Mouse (Mus musculus): ENCODE data around the gene Slc25a18. TPM values are rescaled to one million over a fixed set of nuclear protein-coding genes. Genes with fewer than 3 reads are reported as not detected.

Gene Slc25a18
- total RNA-seq (2021) (under 1 TPM; 0.14 to 0.21 TPM), polyA plus RNA-seq (2012; rRNA removed) (0.62 and 1.3 TPM in 2 replicates)
- long read RNA-seq = 0 reads

DNA sequence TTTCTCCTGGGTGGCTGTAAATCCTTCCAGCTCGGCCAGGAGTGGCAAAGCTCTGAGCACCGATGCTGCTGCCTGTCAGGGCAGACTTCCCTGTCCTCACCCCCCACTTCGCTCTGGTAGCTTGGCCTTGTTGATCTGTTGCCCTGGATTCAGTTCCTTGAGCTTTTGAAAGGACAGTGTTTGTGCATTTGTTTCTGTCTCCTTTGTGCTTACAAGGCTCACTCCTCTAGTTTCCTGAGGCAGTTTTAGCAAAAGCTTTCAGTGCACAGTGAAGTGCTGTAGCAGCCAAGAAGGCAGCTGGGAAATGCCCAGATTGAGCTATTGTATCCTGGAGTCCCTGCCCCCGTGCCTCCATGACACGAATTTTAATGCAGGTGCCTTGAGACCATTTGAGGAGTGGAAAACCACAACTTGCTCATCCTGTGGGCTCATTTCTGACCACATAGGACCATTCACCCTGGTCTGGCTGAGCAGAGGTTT lies at the start of gene Slc25a18:
Gene Slc25a18 (plus strand): TSS at position 430 of the 480 bp plus-strand sequence.
- DNase-seq = no peak

DNA sequence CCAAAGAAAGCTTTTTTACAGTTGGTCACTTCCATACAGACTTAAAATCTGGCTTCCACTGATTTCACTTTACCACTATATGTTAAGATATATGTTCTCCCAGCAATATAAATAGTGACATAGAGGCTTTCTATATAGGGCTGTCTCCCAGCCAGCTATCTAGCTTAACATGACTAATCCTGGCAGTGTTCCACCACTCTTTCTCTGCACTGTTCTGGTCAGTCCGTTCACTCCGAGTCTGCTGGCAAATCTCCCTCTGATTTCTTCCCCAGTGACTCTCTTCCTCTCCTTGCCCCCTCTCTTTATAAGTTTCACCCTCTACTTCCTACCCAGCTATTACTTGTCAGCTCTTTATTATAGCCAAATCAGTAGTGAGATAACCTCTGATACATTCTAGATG lies 47.4 kb upstream of the Slc25a18 start:
- DNase-seq = peak; percentile 58

DNA sequence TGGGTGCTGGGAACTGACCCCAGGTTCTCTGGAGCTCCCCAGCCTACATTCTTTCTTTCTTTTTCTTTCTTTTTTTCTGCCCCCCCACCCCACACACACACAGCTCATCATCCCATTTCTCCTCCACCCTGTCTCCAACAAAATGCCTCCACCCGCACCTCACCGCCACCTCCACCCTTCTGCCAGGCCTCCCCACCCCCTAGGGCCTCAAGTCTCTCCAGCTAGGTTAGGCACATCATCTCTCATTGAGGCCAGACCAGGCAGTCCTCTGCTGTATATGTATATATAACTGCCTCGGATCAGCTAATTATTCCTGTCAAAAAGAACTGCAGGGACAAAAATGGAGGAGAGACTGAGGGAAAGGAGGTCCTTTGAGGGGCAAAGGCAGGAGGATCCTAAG lies 37.4 kb upstream of the Slc25a18 start:
- no peak for DNase-seq

DNA sequence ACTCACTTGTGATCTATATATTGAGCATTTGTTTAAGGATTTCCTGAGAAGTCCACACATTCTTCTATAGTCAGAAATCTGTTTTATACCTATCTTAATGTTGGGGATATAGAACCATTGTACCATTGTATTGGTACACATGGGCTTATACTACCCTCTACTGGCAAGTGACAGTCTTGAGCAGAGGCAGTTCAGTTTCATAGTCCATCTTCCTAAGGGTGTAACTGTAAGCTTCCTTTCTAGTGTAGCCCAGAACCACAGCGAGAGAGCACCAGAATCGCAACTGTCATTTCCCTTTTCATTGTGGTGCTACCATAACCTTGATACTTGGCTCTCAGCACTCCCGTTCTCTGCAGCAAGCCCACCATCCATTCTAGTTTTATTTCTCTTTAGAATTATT lies 36.8 kb upstream of the Slc25a18 start:
- peak; percentile 31 for DNase-seq

DNA sequence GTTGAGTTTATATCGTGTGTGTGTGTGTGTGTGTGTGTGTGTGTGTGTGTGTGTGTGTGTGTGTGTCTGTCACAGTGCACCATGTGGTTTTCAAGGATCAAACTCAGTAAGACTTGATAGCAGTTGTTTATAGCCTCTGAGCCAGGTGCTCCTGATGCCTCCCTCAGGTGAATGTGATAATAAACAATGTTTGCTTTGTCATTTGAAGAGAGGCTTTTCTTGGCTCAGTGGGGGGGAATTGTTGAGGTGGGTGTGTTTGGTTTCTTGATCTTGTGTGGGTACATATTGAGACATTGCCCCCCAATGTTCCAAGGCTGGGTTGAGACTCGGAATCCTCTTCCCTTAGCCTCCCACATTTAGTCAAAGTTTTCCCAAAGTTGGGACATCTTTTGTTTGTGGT lies 30.2 kb upstream of the Slc25a18 start:
- no peak for DNase-seq

DNA sequence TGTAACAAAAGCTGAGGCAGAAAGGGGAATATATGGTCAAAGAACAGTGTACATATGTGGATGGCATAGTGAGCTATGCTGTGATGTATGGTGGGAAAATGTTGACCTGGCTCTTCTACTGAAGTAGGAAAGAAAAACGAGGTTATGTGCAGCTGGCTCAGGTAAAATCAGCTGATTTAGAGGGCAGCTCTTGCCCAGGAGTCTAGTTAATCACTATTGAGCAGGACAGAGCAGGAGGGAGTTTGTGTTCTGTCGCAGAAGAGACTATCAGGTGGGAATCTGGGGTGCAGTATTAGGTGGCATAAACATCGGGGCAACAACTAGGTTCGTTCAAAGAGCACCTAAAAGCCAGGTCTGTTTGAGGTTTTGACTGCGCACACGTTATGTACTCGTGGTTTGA lies 29.1 kb upstream of the Slc25a18 start:
- DNase-seq = no peak

DNA sequence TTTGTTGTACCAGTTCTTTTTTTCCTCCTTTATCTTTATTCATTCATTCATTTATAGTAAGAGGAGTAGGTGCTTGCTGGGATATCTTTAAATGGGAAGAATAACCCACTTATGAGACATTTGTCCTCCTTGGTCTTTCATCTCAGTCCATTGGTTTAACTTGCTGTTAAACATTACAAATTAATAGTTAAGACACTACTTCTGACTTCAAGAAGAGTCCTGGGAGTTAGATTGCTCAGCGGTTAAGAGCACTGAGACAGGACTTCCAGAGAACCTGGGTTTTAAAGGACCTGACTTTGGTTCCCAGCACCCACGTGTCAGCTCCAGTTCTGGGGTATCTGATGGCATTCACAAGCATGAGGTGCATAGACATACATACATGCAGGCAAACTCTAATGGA lies 27.0 kb upstream of the Slc25a18 start:
- no peak for DNase-seq

DNA sequence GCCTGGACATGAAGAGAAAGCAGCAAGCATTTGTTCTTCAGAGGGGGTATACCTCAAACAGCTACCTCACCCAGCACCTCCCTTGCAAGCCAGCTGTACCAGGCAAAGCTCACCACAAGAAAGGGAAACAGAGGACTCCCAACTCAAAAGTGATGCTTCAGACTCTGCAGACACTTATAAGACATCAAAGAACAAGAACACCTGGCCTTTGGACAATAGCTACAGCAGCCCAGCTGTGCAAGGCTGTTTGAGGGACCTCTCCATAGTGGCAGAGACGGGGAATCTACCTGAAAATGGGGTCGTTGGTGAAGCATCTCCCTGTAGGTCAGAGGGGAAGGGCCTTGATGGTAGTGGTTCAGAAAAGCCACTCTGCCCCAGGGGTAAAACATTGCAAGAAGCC lies 12.2 kb upstream of the Slc25a18 start:
- no peak for DNase-seq

DNA sequence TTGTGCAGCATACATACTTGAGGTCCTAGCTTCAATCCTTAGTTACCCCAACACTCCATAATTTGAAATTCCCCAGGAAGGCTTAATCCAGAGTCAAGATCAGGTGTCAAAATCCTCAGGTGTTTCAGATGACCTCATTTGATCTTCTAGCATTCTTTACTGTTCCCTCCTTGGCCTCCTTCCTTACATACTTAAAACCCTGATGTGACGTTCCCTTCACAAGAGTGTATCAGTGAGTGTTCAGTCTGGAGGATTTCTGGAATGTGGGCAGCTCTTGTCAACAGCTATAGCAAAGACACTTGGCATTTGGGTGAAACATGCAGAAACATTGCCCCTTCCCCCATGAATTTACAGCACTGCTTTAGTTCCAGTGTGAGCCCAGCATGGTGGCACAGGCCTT lies 3.4 kb upstream of the Slc25a18 start:
- no peak for DNase-seq

DNA sequence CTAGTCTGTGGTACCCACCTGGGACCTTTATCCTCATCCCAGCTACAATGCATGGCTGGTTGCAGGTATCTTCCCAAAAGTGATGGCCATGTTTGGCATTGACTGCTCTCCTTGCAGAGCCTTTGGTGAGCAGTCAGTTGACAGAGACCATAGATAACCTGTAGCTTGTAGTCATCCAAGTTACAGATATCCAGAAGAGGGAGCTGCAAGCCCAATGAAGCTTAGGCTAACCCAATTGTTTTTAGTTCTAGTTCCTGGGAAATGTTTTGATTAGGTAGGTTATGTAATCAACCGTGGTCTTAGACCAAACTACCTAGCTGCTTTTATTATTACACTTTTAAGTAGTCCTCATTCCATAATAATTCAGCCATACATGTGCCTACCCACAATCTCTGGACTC lies 2.0 kb upstream of the Slc25a18 start:
- no peak for DNase-seq

DNA sequence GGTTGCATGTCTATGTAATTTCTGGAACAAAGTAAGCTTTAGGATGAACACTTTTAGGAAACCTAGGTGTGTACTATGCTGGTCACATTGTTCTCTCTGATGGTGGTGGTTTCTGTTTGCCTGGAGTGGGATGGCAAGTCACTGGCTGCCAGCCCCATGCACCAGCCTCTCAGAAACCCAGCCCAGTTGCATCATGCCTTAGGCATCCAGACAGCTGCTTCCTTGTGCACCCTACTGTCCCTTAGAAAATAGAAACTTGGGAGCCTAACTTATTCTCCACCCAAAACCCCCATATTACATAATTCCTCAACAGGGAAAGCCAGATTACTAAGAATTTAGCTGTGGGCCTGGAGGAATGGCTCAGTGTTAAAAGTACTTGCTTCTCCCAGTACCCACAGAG lies 1.4 kb upstream of the Slc25a18 start:
- no peak for DNase-seq

DNA sequence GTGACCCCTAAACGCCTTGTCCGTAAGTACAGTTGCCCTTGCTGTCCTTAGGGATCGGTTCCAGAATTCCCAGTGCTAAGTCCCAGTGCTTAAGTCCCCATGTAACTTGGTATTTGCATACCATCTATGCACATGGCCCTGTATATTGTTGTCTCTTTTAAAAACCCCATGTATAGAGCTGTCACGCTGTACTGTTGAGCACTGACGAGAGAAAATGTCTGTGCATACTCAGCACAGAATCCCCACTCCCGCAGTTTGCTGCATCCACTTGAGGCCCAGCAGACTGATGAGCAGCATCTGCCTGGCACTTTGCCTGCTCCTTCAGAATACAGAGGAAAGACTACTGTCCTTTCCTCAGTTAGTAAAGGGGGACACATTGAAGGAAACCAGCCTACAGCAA lies 385 bp downstream of the Slc25a18 start:
- DNase-seq = no peak

DNA sequence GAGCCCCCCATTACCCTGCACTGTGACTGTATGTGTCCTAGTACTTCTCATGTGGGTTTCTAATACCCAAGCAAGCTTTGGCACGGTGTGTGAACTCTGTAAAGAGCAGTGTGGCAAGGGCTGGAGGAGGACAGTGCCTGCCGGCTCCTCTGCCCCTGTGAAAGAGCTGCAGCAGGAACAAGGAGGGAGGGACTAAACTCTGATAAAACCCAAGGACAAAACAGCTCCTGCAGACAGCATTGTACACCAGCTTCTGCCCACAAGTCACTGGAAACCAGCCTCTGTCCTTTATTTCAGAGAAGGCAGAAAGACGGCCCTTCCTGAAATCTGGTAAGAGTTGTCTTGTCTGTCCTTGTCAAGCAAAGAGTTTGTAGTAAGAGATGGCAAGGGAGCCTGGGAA lies 2.9 kb downstream of the Slc25a18 start:
- DNase-seq = peak; percentile 27

DNA sequence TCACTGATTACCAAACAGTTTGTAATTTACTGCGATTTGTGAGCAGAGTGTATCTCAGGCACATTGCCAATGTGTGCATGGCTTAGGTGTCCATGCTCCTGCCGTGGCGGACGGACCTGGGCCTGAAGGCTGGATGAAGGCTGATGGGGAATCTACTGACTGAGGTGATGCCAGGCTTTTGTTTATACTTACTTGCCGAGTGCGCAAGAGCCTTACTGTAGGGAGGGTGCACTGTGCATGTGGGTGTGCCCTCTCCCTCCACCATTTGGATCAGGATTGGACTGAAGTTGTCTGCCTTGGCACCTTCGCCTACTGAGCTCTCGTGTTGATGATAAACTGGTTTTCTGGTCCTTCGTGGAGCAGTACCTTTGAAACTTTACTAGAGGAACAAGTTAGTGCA lies 4.2 kb downstream of the Slc25a18 start:
- DNase-seq = no peak

DNA sequence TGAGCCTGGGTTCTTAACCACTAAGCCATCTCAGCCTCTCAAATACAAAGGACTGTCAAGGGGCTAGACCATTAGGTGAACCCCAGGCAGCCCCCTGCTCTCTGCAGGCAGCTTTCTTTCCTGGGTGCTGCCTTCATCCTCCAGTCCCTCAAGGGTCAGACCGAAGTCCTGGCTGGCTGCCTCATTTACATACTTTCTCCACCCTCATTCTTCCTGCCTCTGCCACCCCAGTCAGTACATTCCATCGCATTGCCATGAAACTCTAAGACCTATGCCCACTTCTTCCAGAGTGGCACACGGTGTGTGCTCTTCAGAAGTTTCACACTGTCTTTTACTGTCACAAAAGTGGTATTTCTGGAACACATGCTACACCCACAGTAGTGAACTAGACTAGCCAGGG lies 4.8 kb downstream of the Slc25a18 start:
- no peak for DNase-seq

DNA sequence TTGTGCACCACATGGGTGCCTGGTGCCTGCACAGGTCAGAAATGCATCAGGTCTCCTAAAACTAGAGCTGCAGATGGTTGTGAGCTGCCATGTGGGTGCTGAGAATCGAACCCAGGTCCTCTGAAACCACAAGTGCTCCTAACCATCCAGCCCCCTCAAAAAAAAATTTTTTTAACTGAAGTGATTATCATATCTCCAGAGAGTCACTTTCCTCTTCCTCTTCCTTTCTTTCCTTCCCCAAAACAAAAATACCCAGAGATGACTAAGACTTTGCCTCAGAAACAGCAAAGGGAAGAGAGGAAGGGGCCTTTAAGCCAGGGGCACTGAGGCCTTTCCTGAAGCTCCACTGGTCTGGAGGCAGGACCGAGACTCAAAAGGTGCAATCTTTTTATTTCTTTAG lies 9.6 kb downstream of the Slc25a18 start:
- DNase-seq = no peak

DNA sequence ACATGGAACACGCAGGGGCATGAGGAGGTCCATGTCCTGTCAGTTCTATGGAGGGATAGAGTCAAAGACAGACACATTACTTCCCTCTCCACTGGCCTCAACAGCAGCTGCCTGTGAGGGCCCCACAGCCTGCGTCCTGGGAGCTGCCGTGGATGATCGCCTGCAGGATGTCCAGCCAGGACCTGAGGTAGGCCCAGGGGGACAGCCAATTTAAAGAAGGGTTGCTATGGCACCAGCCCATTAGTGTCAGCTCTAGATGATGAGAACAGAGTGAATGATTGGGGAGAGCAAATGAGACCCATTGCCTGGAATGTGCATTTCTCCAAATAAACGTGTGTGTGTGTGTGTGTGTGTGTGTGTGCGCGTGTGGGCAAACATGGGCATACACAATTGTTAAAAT lies 11.0 kb downstream of the Slc25a18 start:
- no peak for DNase-seq

DNA sequence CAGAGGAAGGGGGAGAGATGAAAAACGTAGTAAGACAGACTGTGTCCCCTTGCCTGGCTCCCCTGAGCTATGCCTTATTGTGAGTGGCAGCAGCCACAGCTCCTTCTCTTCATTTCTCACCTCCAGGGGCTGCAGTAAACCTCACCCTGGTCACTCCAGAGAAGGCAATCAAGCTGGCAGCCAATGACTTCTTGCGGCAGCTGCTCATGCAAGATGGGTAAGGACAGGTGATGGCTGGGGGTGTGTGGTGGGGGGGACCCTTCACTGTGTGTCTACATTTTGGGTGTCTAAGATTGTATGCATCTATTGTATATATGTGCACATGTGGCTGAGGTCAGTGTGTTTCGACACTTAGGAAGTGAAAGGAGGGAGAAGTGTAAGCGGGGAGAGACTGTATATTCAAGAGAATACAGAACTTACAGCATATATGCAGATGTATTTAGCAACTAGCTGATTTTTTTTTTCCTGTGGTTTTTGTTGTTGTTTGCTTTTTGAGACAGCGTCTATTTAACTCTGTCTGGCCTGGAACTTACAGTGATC lies 14.8 kb downstream of the Slc25a18 start:
- no peak for DNase-seq

DNA sequence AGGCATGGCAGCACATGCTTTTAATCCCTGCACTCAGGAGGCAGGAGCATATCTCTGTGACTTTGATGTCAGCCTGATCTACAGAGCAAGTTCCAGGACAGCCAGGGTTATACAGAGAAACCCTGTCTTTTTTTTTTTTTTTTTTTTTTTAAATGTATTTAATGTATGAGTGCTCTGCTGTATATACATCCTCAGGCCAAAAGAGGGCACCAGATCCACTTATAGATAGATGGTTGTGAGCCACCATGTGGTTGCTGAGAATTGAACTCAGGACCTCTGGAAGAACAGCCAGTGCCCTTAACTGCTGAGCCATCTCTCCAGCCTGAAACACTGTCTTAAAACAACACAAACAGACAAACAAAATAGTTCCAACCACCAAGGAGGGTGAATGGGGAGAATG lies 15.5 kb downstream of the Slc25a18 start:
- no peak for DNase-seq

DNA sequence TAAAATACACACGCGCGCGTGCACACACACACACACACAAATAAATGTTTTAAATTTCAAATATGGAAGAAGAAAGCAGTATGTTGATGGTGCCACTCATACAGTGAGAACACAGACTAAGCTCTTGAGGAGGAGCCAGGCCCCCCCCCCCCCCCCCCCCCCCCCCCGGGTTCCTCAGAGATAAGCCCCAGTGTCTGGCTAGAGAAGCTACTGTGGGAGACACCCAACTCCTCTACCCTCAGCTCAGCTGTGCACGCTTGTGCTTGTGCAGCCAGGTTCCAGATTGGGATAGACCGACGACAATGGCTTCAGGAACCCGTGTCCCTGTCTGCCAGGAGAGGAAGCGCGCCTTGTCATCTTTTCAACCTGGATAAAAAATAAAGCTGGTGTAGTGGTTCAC lies 16.8 kb downstream of the Slc25a18 start:
- DNase-seq = no peak

DNA sequence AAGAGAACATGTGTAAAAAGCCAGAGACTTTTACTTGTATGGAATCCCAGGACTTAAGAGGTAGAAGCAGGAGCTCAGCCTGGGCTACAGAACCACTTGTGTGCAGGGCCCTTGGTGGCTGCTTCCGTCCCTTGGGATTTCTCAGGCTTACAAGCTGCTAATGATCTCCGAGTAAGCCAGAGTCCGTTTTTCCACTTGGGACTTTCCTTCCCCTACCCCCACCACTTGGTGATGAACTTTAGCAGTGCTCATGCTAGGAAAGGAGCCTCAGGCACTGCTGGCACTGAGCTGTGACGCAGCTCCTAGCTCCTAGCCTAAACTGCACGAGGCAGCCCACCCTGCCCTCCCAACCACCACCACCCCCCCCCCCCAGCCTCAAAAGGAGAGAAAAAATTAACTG lies 17.3 kb downstream of the Slc25a18 start:
- no peak for DNase-seq

DNA sequence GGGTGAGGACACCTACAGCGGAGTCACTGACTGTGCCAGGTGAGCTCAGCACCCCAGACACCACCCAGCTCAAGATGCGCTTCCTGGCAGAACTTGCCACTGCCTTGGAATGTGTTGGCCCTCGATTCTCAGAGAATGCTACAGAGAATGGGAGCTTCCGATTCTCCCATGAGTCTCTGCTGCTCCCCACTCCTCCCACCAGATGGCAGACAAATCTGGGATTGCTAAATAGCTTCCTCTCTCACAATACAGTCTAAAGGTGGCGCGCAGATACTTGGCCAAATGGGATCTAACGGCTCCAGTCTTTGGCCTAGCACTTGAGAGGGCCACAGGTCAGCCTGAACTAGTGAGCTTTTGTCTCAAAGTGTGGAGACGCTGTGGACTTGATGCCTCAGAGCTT lies 19.6 kb downstream of the Slc25a18 start:
- no peak for DNase-seq

DNA sequence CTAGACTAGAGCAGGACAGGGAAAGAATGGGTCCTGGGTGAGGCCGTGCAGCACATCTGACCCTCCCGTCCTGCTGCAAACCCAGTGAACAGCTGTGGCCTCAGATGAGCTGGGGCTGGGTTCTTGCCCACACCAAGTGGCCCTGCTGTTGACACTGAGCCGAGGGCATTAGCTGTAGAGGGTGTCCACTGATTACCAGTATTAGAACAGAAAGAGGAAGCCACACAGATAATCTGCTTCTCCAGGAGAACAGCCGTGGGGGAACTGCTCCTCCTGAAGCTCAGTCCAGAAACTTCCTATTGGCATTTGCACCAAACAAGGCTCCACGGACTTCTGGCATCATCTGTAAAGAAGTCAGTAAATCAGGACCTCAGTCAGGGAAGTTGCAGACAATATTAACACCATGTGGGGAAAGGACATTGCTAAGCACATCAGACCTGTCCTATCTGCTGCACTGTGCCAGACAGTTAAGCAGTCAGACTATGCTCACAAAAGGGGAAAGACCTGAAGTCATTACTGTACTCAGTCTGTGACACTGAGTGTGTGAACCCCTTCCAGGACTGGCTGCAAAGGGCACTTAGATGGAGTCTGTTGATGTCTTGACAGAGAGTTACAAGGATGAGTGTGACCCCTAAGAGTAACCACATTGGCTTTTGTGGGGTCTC lies 22.2 kb downstream of the Slc25a18 start:
- no peak for DNase-seq

DNA sequence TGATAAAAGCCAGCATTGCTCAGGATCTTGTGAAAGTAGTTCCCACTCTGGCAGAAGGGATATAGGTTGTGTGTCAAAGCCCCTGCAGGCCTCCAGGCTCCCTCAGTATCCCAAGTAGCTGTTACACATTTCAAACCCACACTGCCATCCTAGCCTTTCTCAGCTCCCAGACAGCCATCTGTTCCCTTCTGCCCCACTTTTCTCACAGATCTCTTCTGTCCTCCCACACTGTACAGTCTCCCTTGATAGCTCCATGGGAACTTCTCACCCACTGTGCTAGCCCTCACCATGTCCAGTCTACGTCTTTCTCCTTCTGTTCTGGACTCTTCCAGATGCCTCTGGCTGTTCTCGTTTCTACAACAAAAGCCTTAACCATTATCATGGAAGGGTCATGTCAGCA lies 22.7 kb downstream of the Slc25a18 start:
- no peak for DNase-seq

All from adrenal gland, adult 2 months (tissue).